Mouse (Mus musculus): ENCODE measurements at regions not wholly inside any gene's neighbourhood (a gene's known extent, or its start where the extent isn't known, plus 50 kb on each side); places are given as distances from the start of the nearest gene placed in this dataset.

DNA sequence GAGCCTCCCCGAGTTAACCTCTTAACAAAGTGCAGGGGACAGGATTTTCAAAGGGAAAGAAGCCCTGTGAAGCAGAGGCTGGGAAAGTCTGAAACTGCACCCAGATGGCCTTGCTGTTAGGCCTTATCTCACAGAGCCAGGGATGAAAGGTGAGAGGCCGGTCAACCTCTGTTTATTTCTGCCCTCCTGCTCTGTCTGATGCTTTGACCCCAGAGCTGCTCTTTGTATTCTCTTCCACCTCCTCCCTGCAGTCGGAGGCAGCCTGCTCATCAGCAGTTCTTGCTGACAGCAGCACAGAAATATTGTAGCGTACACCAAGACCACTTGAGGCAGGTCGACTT is 212.2 kb downstream of the Enc1 start:
- H3K36me3 ChIP-seq (ENCODE audit: control insufficient read depth, insufficient read depth, low read length): no peaks in the 10 kb centered on the region
- TF ChIP-seq CTCF (IDR thresholded peaks at IDR 0.05; ENCODE audit: control insufficient read depth, insufficient read depth, insufficient replicate concordance, low read depth, low read length): no peak
- no peak for TF ChIP-seq POLR2A (IDR thresholded peaks at IDR 0.05; ENCODE audit: control insufficient read depth, low read depth, low read length)
- no peak overlapping the region for H3K4me3 ChIP-seq (ENCODE audit: control insufficient read depth, low read depth, low read length)
- H3K27me3 ChIP-seq (ENCODE audit: control insufficient read depth, insufficient read depth, low read length): no peaks in the 10 kb centered on the region
- no peaks in the 10 kb centered on the region for H3K4me1 ChIP-seq (ENCODE audit: control insufficient read depth, insufficient read depth, low read length)
- H3K27ac ChIP-seq (ENCODE audit: control insufficient read depth, insufficient read depth, low read depth, low read length): no peak overlapping the region

GRCm38 (mm10) chr13:97452386-97453089 is 211.6 kb downstream of the Enc1 start:
- Histone ChIP-seq H3K4me1 (ENCODE audit: control insufficient read depth, insufficient read depth, low read length) (no peaks in the 10 kb centered on the region), H3K4me3 (ENCODE audit: control insufficient read depth, low read depth, low read length) (no peak overlapping the region), H3K36me3 (ENCODE audit: control insufficient read depth, insufficient read depth, low read length) (no peaks in the 10 kb centered on the region), H3K27me3 (ENCODE audit: control insufficient read depth, insufficient read depth, low read length) (no peaks in the 10 kb centered on the region), H3K27ac (ENCODE audit: control insufficient read depth, insufficient read depth, low read depth, low read length) (no peak overlapping the region)
- TF ChIP-seq CTCF (IDR thresholded peaks at IDR 0.05; ENCODE audit: control insufficient read depth, insufficient read depth, insufficient replicate concordance, low read depth, low read length): no peak
- TF ChIP-seq POLR2A (IDR thresholded peaks at IDR 0.05; ENCODE audit: control insufficient read depth, low read depth, low read length): no peak

DNA sequence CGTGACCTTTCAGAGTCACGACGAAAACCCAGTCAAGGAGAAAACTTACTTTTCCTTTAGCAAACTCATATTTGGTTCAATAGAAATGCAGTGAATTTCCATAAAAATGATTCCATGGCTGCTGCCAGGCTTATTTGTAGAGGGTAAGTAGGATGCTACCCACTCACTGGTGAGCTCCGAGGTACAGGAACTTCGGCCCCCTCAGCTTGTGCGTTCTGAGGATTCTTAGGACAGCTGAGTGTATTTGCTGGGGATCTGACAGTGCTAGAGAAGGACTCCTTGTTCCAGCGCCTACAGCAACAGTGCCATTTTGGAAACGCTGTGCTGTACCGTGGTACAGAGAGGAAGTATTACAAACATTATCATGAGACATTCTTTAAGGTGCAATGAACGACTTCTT is 210.4 kb downstream of the Enc1 start:
- no peaks in the 10 kb centered on the region for H3K4me1 ChIP-seq (ENCODE audit: control insufficient read depth, insufficient read depth, low read length)
- H3K27ac ChIP-seq (ENCODE audit: control insufficient read depth, insufficient read depth, low read depth, low read length): no peak overlapping the region
- TF ChIP-seq POLR2A (IDR thresholded peaks at IDR 0.05; ENCODE audit: control insufficient read depth, low read depth, low read length) (no peak), CTCF (IDR thresholded peaks at IDR 0.05; ENCODE audit: control insufficient read depth, insufficient read depth, insufficient replicate concordance, low read depth, low read length) (no peak)
- no peaks in the 10 kb centered on the region for H3K36me3 ChIP-seq (ENCODE audit: control insufficient read depth, insufficient read depth, low read length)
- no peak overlapping the region for H3K4me3 ChIP-seq (ENCODE audit: control insufficient read depth, low read depth, low read length)
- H3K27me3 ChIP-seq (ENCODE audit: control insufficient read depth, insufficient read depth, low read length): no peaks in the 10 kb centered on the region

DNA sequence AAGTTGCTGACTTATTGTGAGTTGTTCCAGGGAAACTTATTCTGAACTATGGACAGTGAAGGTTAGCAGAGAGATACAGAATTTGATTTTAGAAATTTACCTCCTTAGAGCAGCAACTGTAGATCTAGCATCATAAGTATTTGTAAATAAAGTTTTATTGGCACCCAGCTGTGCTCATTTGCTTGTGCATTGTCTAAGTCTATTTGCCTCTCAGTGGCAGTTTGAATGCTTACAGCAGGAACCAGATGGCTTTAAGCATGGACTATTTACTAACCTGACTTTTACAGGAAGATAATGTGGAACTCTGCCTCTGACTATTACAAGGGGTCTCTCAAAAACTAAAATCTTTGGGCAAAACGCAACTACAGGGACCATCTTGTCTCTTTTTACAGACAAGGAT is 207.2 kb downstream of the Enc1 start:
- Histone ChIP-seq H3K4me1 (ENCODE audit: control insufficient read depth, insufficient read depth, low read length) (no peaks in the 10 kb centered on the region), H3K27ac (ENCODE audit: control insufficient read depth, insufficient read depth, low read depth, low read length) (no peak overlapping the region), H3K36me3 (ENCODE audit: control insufficient read depth, insufficient read depth, low read length) (no peaks in the 10 kb centered on the region), H3K27me3 (ENCODE audit: control insufficient read depth, insufficient read depth, low read length) (no peaks in the 10 kb centered on the region), H3K4me3 (ENCODE audit: control insufficient read depth, low read depth, low read length) (no peak overlapping the region)
- TF ChIP-seq CTCF (IDR thresholded peaks at IDR 0.05; ENCODE audit: control insufficient read depth, insufficient read depth, insufficient replicate concordance, low read depth, low read length): no peak
- no peak for TF ChIP-seq POLR2A (IDR thresholded peaks at IDR 0.05; ENCODE audit: control insufficient read depth, low read depth, low read length)

DNA sequence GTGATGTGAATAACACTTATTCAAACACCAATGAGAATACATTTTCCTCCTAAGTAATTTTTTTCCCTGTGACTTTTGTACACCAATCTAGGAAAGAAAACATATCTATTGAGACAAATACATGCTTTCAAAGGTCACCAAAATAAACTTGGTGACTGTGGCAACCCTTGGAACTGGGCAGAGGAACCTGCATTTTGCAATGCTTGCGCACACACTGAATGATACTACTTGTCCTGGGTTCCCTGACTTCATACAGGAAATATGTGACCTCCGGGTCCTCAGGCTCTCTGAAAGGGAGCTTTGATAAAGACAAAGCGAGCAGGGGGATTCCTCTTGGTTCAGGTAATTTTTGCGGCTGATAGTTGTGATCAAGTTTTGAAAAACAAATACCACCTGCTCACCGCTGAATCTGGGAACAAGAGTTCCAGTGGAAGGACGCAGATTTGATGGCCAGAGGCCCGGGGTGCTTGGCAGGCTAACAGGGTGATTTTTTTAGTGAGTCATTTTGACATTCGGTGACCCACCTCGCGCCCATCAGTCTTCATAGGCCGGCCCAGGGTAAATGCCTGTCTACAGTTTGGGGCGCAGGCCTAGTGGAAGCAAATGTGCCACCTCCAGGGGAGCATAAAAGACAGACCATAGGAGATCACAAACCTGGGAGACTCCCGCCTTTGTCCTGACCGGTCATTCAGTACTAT is 203.0 kb downstream of the Enc1 start:
- no peak for TF ChIP-seq POLR2A (IDR thresholded peaks at IDR 0.05; ENCODE audit: control insufficient read depth, low read depth, low read length)
- TF ChIP-seq CTCF (IDR thresholded peaks at IDR 0.05; ENCODE audit: control insufficient read depth, insufficient read depth, insufficient replicate concordance, low read depth, low read length): no peak

DNA sequence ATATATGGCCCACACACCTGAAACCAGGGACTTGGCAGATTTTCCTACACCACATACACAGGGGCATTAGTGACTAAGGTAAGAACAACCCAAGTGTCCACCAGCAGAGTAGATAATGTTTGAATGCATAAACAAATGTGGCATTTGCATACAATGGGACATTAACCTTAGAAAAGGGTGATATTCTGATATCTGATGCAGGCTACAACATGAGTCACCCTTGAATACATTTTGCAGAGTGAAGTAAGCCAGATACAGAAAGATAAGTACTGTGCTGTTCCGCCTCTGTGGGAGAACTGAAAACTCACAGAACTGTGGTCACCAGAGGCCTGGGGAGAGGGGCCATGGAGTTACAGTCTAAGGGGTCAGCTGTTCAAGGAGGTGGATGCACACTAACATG is 201.9 kb downstream of the Enc1 start:
- Histone ChIP-seq H3K4me3 (ENCODE audit: control insufficient read depth, low read depth, low read length) (no peak overlapping the region), H3K27me3 (ENCODE audit: control insufficient read depth, insufficient read depth, low read length) (no peaks in the 10 kb centered on the region), H3K27ac (ENCODE audit: control insufficient read depth, insufficient read depth, low read depth, low read length) (no peak overlapping the region), H3K36me3 (ENCODE audit: control insufficient read depth, insufficient read depth, low read length) (no peaks in the 10 kb centered on the region), H3K4me1 (ENCODE audit: control insufficient read depth, insufficient read depth, low read length) (peaks cover 4% of the 10 kb centered on the region)
- TF ChIP-seq POLR2A (IDR thresholded peaks at IDR 0.05; ENCODE audit: control insufficient read depth, low read depth, low read length): no peak
- no peak for TF ChIP-seq CTCF (IDR thresholded peaks at IDR 0.05; ENCODE audit: control insufficient read depth, insufficient read depth, insufficient replicate concordance, low read depth, low read length)

More for the DNA sequence above, 203.0 kb downstream of the Enc1 start:
- Histone ChIP-seq H3K4me3 (ENCODE audit: control insufficient read depth, low read depth, low read length) (no peak overlapping the region), H3K36me3 (ENCODE audit: control insufficient read depth, insufficient read depth, low read length) (no peaks in the 10 kb centered on the region), H3K27ac (ENCODE audit: control insufficient read depth, insufficient read depth, low read depth, low read length) (no peak overlapping the region), H3K4me1 (ENCODE audit: control insufficient read depth, insufficient read depth, low read length) (peaks cover 4% of the 10 kb centered on the region), H3K27me3 (ENCODE audit: control insufficient read depth, insufficient read depth, low read length) (no peaks in the 10 kb centered on the region)

GRCm38 (mm10) chr13:97442283-97442682 is 201.4 kb downstream of the Enc1 start:
- no peak for TF ChIP-seq CTCF (IDR thresholded peaks at IDR 0.05; ENCODE audit: control insufficient read depth, insufficient read depth, insufficient replicate concordance, low read depth, low read length)
- TF ChIP-seq POLR2A (IDR thresholded peaks at IDR 0.05; ENCODE audit: control insufficient read depth, low read depth, low read length): no peak
- Histone ChIP-seq H3K4me1 (ENCODE audit: control insufficient read depth, insufficient read depth, low read length) (peaks cover 4% of the 10 kb centered on the region), H3K27me3 (ENCODE audit: control insufficient read depth, insufficient read depth, low read length) (no peaks in the 10 kb centered on the region), H3K4me3 (ENCODE audit: control insufficient read depth, low read depth, low read length) (no peak overlapping the region), H3K36me3 (ENCODE audit: control insufficient read depth, insufficient read depth, low read length) (no peaks in the 10 kb centered on the region), H3K27ac (ENCODE audit: control insufficient read depth, insufficient read depth, low read depth, low read length) (0 out of 2 replicates have a peak overlapping the region, but pooled peaks have one; percentile 13)
